Mouse (Mus musculus) heart, adult 9 months (tissue): ENCODE data around the gene Pbrm1.
A peak's percentile ranks its signal among the peaks of the same experiment; 100 is the strongest.

Source experiments
- DNase-seq, 2 experiments: peaks; one replicate each; pipeline ENCODE4 v3.0.0; 2022; ENCODE audit warnings: low spot score in 2 of 2

The Pbrm1 gene

GRCm38 (mm10) chr14:31166827-31167226 lies 147.9 kb downstream of the Pbrm1 start:
- DNase-seq, result no peak

DNA sequence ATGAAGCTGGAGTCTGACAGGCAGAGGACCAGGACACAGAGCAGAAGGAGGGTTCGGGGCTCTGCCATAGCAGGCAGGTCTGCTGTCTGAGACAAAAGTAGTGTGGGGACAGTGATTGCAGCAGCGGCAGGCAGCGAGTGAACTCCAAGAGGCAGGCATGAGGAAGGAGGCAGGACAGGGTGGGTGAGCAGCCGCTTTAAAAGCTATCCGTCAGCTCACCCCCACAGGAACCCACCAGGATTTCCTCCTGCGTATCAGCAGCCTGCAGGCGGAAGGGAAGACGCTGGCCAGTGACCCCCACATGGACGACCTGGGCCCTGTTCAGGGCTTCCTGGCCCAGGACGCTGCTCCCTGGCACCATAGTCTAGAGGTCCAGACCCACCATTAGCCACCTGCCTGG lies 149.5 kb downstream of the Pbrm1 start, which contains the start of gene Stab1:
Gene Stab1 (minus strand): TSS at position 217 of the 400 bp plus-strand sequence.
- peak; percentile 67 to 86 for DNase-seq

GRCm38 (mm10) chr14:31169508-31169907 lies 150.6 kb downstream of the Pbrm1 start:
- no peak for DNase-seq

GRCm38 (mm10) chr14:31170963-31171362 lies 152.0 kb downstream of the Pbrm1 start:
- no peak for DNase-seq
